Mouse (Mus musculus) left cerebral cortex, postnatal 14 days (tissue): ENCODE results near the gene Myzap. TPM values are rescaled to one million over a fixed set of nuclear protein-coding genes. Genes with fewer than 3 reads are reported as not detected.
"Not testable (repeated sequence)": the region's sequence is repeated elsewhere in the genome, so short reads cannot be mapped to it uniquely, and the experiment has no call there.

Source experiments
- DNase-seq, 2 experiments: peaks; one replicate each; pipeline ENCODE4 v3.0.0; 2021 to 2022; ENCODE audit warnings: low spot score in 2 of 2, mixed read lengths in 1 of 2
- intact Hi-C: fragments of 180-260 bp; cut with DNase I; formaldehyde crosslinking; loops from one replicate; pipeline ENCODE4 v1.15.1; 2025
- long read RNA-seq, 2 experiments: library from polyadenylated mRNA; stranded (forward); transcript quantifications; one replicate each; pipeline ENCODE4 v2.0.0; 2021
- total RNA-seq, 2 experiments: library from RNA; stranded (reverse); gene quantifications; 2 replicates each; pipeline ENCODE4 v1.2.3; 2021

Myzap gene
- 1 to 10 TPM; 1.7 TPM for total RNA-seq
- long read RNA-seq, experiment 1, partial matches to known transcripts, result 0 of 1 reads
- long read RNA-seq, experiment 1, other reads (novel, unspliced or antisense), result 0 of 1 reads
- long read RNA-seq, experiment 2, partial matches to known transcripts, result 0 of 1 reads
- long read RNA-seq, experiment 2, other reads (novel, unspliced or antisense), result 0 of 1 reads

GRCm38 (mm10) chr9:71591938-71592548 is at the start of gene Myzap:
Gene Myzap (minus strand): TSS chr9:71592360.
- DNase-seq, result peak; percentile 49
- intact Hi-C loops, result no loop called here

- DNase-seq, result no peak
- intact Hi-C loops, result loop anchor here (10.0 kb wide), 1 partner anchor 544 kb away; no protein-coding TSS in a partner anchor
These were observed 48.3 kb upstream of the Myzap start for GRCm38 (mm10) chr9:71640361-71640927.

- intact Hi-C loops, result no loop called here
- no peak for DNase-seq
These were observed 46.0 kb upstream of the Myzap start for GRCm38 (mm10) chr9:71638198-71638597.

- DNase-seq, result no peak
- intact Hi-C loops, result no loop called here
These were observed 44.7 kb upstream of the Myzap start for GRCm38 (mm10) chr9:71636854-71637253.

GRCm38 (mm10) chr9:71635627-71636026 is 43.5 kb upstream of the Myzap start:
- DNase-seq, result no peak
- intact Hi-C loops, result no loop called here

GRCm38 (mm10) chr9:71634916-71635315 is 42.8 kb upstream of the Myzap start:
- intact Hi-C loops, result no loop called here
- no peak for DNase-seq

GRCm38 (mm10) chr9:71628921-71629320 is 36.8 kb upstream of the Myzap start:
- intact Hi-C loops, result loop anchor here (10.0 kb wide), 1 partner anchor 264 kb away; no protein-coding TSS in a partner anchor
- no peak for DNase-seq

- intact Hi-C loops, result loop anchor here (10.0 kb wide), 1 partner anchor 263 kb away; no protein-coding TSS in a partner anchor
- peak; percentile 22 to 44 for DNase-seq
These were observed 36.1 kb upstream of the Myzap start for GRCm38 (mm10) chr9:71628286-71628685.

GRCm38 (mm10) chr9:71625961-71626360 is 33.8 kb upstream of the Myzap start:
- DNase-seq, result no peak
- intact Hi-C loops, result loop anchor here (10.0 kb wide), 1 partner anchor 261 kb away; no protein-coding TSS in a partner anchor

GRCm38 (mm10) chr9:71624793-71625495 is 32.8 kb upstream of the Myzap start:
- intact Hi-C loops, result loop anchor here (10.0 kb wide), 1 partner anchor 260 kb away; no protein-coding TSS in a partner anchor
- DNase-seq, result peak; percentile 68 to 70

GRCm38 (mm10) chr9:71623871-71624569 is 31.9 kb upstream of the Myzap start:
- intact Hi-C loops, result loop anchor here (10.0 kb wide), 1 partner anchor 259 kb away; no protein-coding TSS in a partner anchor
- DNase-seq, result peak; percentile 39 to 40

- no peak for DNase-seq
- intact Hi-C loops, result loop anchor here (10.0 kb wide), 1 partner anchor 258 kb away; no protein-coding TSS in a partner anchor
These were observed 30.4 kb upstream of the Myzap start for GRCm38 (mm10) chr9:71622593-71622992.

GRCm38 (mm10) chr9:71621968-71622367 is 29.8 kb upstream of the Myzap start:
- no peak for DNase-seq
- intact Hi-C loops, result loop anchor here (10.0 kb wide), 1 partner anchor 257 kb away; no protein-coding TSS in a partner anchor

GRCm38 (mm10) chr9:71620116-71620515 is 28.0 kb upstream of the Myzap start:
- intact Hi-C loops, result loop anchor here (10.0 kb wide), 1 partner anchor 255 kb away; no protein-coding TSS in a partner anchor
- DNase-seq, result not testable (repeated sequence)

GRCm38 (mm10) chr9:71617363-71617762 is 25.2 kb upstream of the Myzap start:
- DNase-seq, result peak in 1 of 2 experiments; percentile 41

GRCm38 (mm10) chr9:71616185-71616584 is 24.0 kb upstream of the Myzap start:
- intact Hi-C loops, result loop anchor here (1.0 kb wide), 1 partner anchor 73 kb away; no protein-coding TSS in a partner anchor
- peak; percentile 68 to 88 for DNase-seq

More at GRCm38 (mm10) chr9:71617363-71617762, 25.2 kb upstream of the Myzap start:
- intact Hi-C loops, result no loop called here

GRCm38 (mm10) chr9:71614643-71615042 is 22.5 kb upstream of the Myzap start:
- intact Hi-C loops, result no loop called here
- peak; percentile 48 to 63 for DNase-seq

GRCm38 (mm10) chr9:71612981-71613380 is 20.8 kb upstream of the Myzap start:
- peak in 1 of 2 experiments; percentile 22 for DNase-seq

GRCm38 (mm10) chr9:71611876-71612275 is 19.7 kb upstream of the Myzap start:
- intact Hi-C loops, result no loop called here
- DNase-seq, result no peak

More at GRCm38 (mm10) chr9:71612981-71613380, 20.8 kb upstream of the Myzap start:
- intact Hi-C loops, result no loop called here
